Mouse (Mus musculus): ENCODE measurements around the gene Nudt19.

DNA sequence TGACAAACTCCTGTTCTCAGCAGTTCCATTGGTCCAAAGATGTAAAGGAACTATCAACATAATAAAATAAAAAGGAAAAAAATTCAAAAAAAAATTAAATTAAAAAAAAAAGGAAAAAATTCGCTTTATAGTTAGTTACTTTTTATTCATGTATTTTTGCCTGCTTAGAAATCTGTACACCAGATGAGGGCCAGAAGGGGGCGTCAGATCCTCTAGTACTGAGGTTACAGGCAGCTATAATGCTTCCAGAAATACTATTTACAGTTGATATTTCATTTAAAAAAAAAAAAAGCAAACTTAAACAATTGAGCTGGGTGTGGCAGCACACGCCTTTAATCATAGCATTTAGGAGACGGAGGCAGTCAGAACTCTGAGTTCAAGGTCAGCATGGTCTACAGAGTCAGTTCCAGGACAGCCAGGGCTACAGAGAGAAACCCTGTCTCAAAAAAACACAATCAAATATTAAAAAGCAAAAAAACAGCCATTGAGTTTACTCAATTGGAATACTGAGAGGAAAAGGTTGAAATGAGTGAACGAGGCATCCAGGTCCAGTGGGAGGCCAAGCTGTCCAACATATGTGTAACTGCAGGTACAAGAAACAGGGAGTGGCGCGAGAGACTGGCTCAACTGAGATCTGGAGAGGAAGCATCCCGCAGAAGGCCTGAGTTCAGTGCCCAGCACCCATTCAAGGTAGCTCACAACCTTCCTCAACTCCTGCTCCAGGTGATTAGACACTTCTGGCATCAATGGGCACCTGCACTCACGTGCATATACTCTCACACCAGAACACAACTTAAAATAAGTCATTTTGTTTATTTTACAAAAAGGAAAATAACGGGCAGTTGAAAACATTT is 2.1 kb downstream of the Nudt19 start:
- TF ChIP-seq POLR2AphosphoS2 (IDR thresholded peaks at IDR 0.05; ENCODE audit: insufficient read length, low read depth) (no peak), USF1 (IDR thresholded peaks at IDR 0.05; ENCODE audit: low read depth) (no peak), POLR2A (IDR thresholded peaks at IDR 0.05; ENCODE audit: insufficient read length, low read depth) (no peak), MYOG (IDR thresholded peaks at IDR 0.05; ENCODE audit: control insufficient read depth in 1 of 3, insufficient read depth in 1 of 3, insufficient read length in 2 of 3, low read depth in 2 of 3) (no peak), MYOD1 (IDR thresholded peaks at IDR 0.05; ENCODE audit: control insufficient read depth in 1 of 3, insufficient read length in 2 of 3, low read depth in 2 of 3) (no peak), CEBPB (IDR thresholded peaks at IDR 0.05; ENCODE audit: insufficient read depth, poor library complexity, severe bottlenecking) (no peak), E2F4 (IDR thresholded peaks at IDR 0.05; ENCODE audit: insufficient read depth) (no peak), REST (IDR thresholded peaks at IDR 0.05; ENCODE audit: insufficient read depth, insufficient read length) (no peak), MAX (IDR thresholded peaks at IDR 0.05; ENCODE audit: low read depth) (no peak), TCF12 (IDR thresholded peaks at IDR 0.05; ENCODE audit: insufficient read depth, poor library complexity, severe bottlenecking) (no peak), TCF3 (IDR thresholded peaks at IDR 0.05; ENCODE audit: insufficient read length, low read depth) (no peak), SRF (IDR thresholded peaks at IDR 0.05; ENCODE audit: control insufficient read depth, insufficient read length, low read depth) (no peak)

Measured in myocyte (in vitro differentiated cells).